Mouse (Mus musculus): ENCODE results near the gene Rnpep. TPM values are rescaled to one million over a fixed set of nuclear protein-coding genes. Genes with fewer than 3 reads are reported as not detected.

Rnpep gene
- polyA plus RNA-seq (2012; rRNA removed) = 47.8 and 50.5 TPM in 2 replicates

GRCm38 (mm10) chr1:135283826-135284291, at the start of gene Rnpep:
Gene Rnpep (minus strand): TSS chr1:135284084.

GRCm38 (mm10) chr1:135324571-135324970, 40.7 kb upstream of the Rnpep start, which contains the start of gene Lmod1:
Gene Lmod1 (plus strand): TSS chr1:135324807.

GRCm38 (mm10) chr1:135313284-135314031, 29.6 kb upstream of the Rnpep start, which contains the start of gene Timm17a:
Gene Timm17a (minus strand): TSS chr1:135313778.

GRCm38 (mm10) chr1:135258380-135259127, 25.3 kb downstream of the Rnpep start, which contains the start of gene Elf3:
Gene Elf3 (minus strand): TSS chr1:135258568.

Other genes with a start within 250 kb of the Rnpep start
- 0.07 and 0.10 TPM in 2 replicates for gene Lgr6, start 178.8 kb downstream of the Rnpep start, polyA plus RNA-seq (2012; rRNA removed)
- gene Ptpn7, start 151.4 kb downstream of the Rnpep start, polyA plus RNA-seq (2012; rRNA removed) = 3.4 and 3.8 TPM in 2 replicates
- 42.2 and 63.1 TPM in 2 replicates for gene Arl8a, start 137.3 kb downstream of the Rnpep start, polyA plus RNA-seq (2012; rRNA removed)
- gene Gpr37l1, start 116.4 kb downstream of the Rnpep start, polyA plus RNA-seq (2012; rRNA removed) = 8.8 and 11.3 TPM in 2 replicates
- 422 and 474 TPM in 2 replicates for gene Elf3, start 25.5 kb downstream of the Rnpep start, polyA plus RNA-seq (2012; rRNA removed)
- 30.6 and 33.9 TPM in 2 replicates for gene Timm17a, start 29.7 kb upstream of the Rnpep start, polyA plus RNA-seq (2012; rRNA removed)
- gene Lmod1, start 40.7 kb upstream of the Rnpep start, polyA plus RNA-seq (2012; rRNA removed) = 33.4 and 36.6 TPM in 2 replicates
- gene Shisa4, start 91.2 kb upstream of the Rnpep start, polyA plus RNA-seq (2012; rRNA removed) = 11.5 and 15.1 TPM in 2 replicates
- 34.8 and 40.8 TPM in 2 replicates for gene Ipo9, start 146.4 kb upstream of the Rnpep start, polyA plus RNA-seq (2012; rRNA removed)